8 mouse cellular contexts compared by ENCODE assay signal in the genomic region with DNA sequence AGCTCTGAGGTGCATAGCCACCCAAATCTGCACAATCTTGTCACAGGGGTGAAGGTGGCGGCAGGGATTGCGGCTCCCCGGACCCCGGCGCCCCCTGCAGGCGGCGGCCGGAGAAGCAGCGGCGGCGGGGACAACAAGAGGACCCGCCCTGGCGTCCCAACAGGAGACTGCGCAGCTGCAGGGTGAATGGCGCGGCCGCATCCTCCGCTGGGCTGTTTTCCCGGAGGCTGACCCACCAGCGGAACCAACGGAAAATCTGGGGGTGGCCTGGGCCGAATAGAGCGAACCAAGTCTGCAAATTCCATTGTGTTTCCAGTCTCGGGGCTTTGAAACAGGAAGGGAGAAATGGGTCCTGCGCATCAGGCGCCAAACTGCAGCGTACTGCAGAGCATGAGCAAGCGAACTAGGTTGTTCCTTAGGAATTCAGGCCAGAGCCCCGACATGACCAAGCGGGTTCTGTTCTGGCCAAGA. TPM values are rescaled to one million over a fixed set of nuclear protein-coding genes. Genes with fewer than 3 reads are reported as not detected.
A peak's percentile ranks its signal among the peaks of the same experiment; 100 is the strongest.
DNase-seq lines count a peak whose midpoint lies in the region; ATAC-seq lines count a peak whose summit lies in the region.

No protein-coding gene starts in this region.

- no peaks in the 10 kb centered on the region for H3K27me3 ChIP-seq in hindbrain, embryonic 15.5 days

- peak overlapping the region; percentile 74 for H3K4me2 ChIP-seq in hindbrain, embryonic 15.5 days

- DNase-seq in WW6 (ENCODE audit: low read depth, low spot score): peak; percentile 80
- DNase-seq in cerebellum, postnatal 36 days: peak; percentile 94 to 96
- DNase-seq in frontal cortex, postnatal 36 days (ENCODE audit: low spot score in 2 of 2): peak; percentile 96
- DNase-seq in left cerebral cortex, adult 11 months (ENCODE audit: low spot score): peak; percentile 93
- peak; percentile 95 for DNase-seq in lung, postnatal 36 days
- DNase-seq in retina, embryonic 14.5 days (ENCODE audit: low spot score): peak; percentile 94
- DNase-seq in thymus, postnatal 36 days: peak; percentile 92 to 94

- peak overlapping the region; percentile 70 for H3K9ac ChIP-seq in hindbrain, embryonic 15.5 days

- H3K9me3 ChIP-seq in hindbrain, embryonic 15.5 days: no peaks in the 10 kb centered on the region

- peak overlapping the region; percentile 44 for H3K4me3 ChIP-seq in hindbrain, embryonic 15.5 days

- H3K27ac ChIP-seq in hindbrain, embryonic 15.5 days (replicated peaks): peak overlapping the region; percentile 96

- WGBS in hindbrain, embryonic 15.5 days: under 1% methylated on average over 30 of the region's 30 CpGs

- peaks cover 17% of the 10 kb centered on the region for H3K4me1 ChIP-seq in hindbrain, embryonic 15.5 days (replicated peaks)

- no peaks in the 10 kb centered on the region for H3K36me3 ChIP-seq in hindbrain, embryonic 15.5 days

- ATAC-seq in hindbrain, embryonic 15.5 days (ENCODE audit: low FRiP score, low read depth): peak; percentile 92

RNA-seq across cellular contexts. Expression of gene Apobec3, which starts 8.1 kb away (rescaled TPM):
- 4.3 and 5.7 TPM in 2 replicates for polyA plus RNA-seq in hindbrain, embryonic 15.5 days (2015; fragmentation: Nextera tagmentation; extraction: Ambion mirVana)

RNA-seq across cellular contexts. Expression of gene Cbx6, which starts 48.9 kb away (rescaled TPM):
- 60.8 and 64.5 TPM in 2 replicates for polyA plus RNA-seq in hindbrain, embryonic 15.5 days (2015; fragmentation: Nextera tagmentation; extraction: Ambion mirVana)

RNA-seq across cellular contexts. Expression of gene Npcd, which starts 49.4 kb away (rescaled TPM):
- polyA plus RNA-seq in hindbrain, embryonic 15.5 days (2015; fragmentation: Nextera tagmentation; extraction: Ambion mirVana): 0.44 TPM in 1 of 2 replicates, not detected in the other

Comparison
In these comparisons a context has a peak if more than half of its experiments do, and no peak if none do; other contexts are left out.
1. Peak in every context shown above with its lines: DNase-seq, ATAC-seq, H3K4me3 ChIP-seq and H3K27ac ChIP-seq.